Mouse (Mus musculus): ENCODE results near the gene Nup54. TPM values are rescaled to one million over a fixed set of nuclear protein-coding genes. Genes with fewer than 3 reads are reported as not detected.

Nup54 gene
- polyA plus RNA-seq, 1 experiment from 2014 or later = 67.0 TPM

- H3K9me3 ChIP-seq (ENCODE audit: control insufficient read depth, low read length) = no peaks in the 10 kb centered on the region
- H3K36me3 ChIP-seq (ENCODE audit: control insufficient read depth, insufficient read depth, low read length) = no peaks in the 10 kb centered on the region
- no peak overlapping the region for H3K4me2 ChIP-seq (ENCODE audit: low read depth)
- DNase-seq (ENCODE audit: low spot score) = no peak
- no peak overlapping the region for H3K4me3 ChIP-seq (ENCODE audit: low read depth, low read length)
- no peak overlapping the region for H3K9ac ChIP-seq (ENCODE audit: low read length)
- H3K4me1 ChIP-seq (ENCODE audit: control insufficient read depth, insufficient read depth, low read length) = no peaks in the 10 kb centered on the region
- no peak for ATAC-seq (ENCODE audit: insufficient read depth, low FRiP score, low TSS enrichment)
- H3K27me3 ChIP-seq (ENCODE audit: control insufficient read depth, insufficient read depth, low read length) = no peaks in the 10 kb centered on the region
- 50% methylated on average over 5 of the region's 5 CpGs for WGBS
- no peak overlapping the region for H3K27ac ChIP-seq (ENCODE audit: low read depth, low read length)
Observed at GRCm38 (mm10) chr5:92458726-92459125, 23.7 kb upstream of the Nup54 start.

GRCm38 (mm10) chr5:92457410-92457809, 22.4 kb upstream of the Nup54 start:
- H3K4me1 ChIP-seq (ENCODE audit: control insufficient read depth, insufficient read depth, low read length) = no peaks in the 10 kb centered on the region
- no peak overlapping the region for H3K27ac ChIP-seq (ENCODE audit: low read depth, low read length)
- H3K4me3 ChIP-seq (ENCODE audit: low read depth, low read length) = no peak overlapping the region
- H3K4me2 ChIP-seq (ENCODE audit: low read depth) = no peak overlapping the region
- H3K9ac ChIP-seq (ENCODE audit: low read length) = no peak overlapping the region
- WGBS = 83% methylated on average over 2 of the region's 2 CpGs
- DNase-seq (ENCODE audit: low spot score) = no peak
- no peaks in the 10 kb centered on the region for H3K9me3 ChIP-seq (ENCODE audit: control insufficient read depth, low read length)
- H3K36me3 ChIP-seq (ENCODE audit: control insufficient read depth, insufficient read depth, low read length) = no peaks in the 10 kb centered on the region
- no peaks in the 10 kb centered on the region for H3K27me3 ChIP-seq (ENCODE audit: control insufficient read depth, insufficient read depth, low read length)
- ATAC-seq (ENCODE audit: insufficient read depth, low FRiP score, low TSS enrichment) = no peak

GRCm38 (mm10) chr5:92452876-92453275, 17.9 kb upstream of the Nup54 start:
- H3K4me3 ChIP-seq (ENCODE audit: low read depth, low read length) = no peak overlapping the region
- H3K27ac ChIP-seq (ENCODE audit: low read depth, low read length) = no peak overlapping the region
- DNase-seq (ENCODE audit: low spot score) (no peak), ATAC-seq (ENCODE audit: insufficient read depth, low FRiP score, low TSS enrichment) (no peak)
- H3K9me3 ChIP-seq (ENCODE audit: control insufficient read depth, low read length) = no peaks in the 10 kb centered on the region
- no peaks in the 10 kb centered on the region for H3K4me1 ChIP-seq (ENCODE audit: control insufficient read depth, insufficient read depth, low read length)
- WGBS = 91% methylated on average over 5 of the region's 5 CpGs
- no peak overlapping the region for H3K4me2 ChIP-seq (ENCODE audit: low read depth)
- H3K36me3 ChIP-seq (ENCODE audit: control insufficient read depth, insufficient read depth, low read length) = no peaks in the 10 kb centered on the region; the same call in 1 of the 2 replicates
- no peaks in the 10 kb centered on the region for H3K27me3 ChIP-seq (ENCODE audit: control insufficient read depth, insufficient read depth, low read length)
- H3K9ac ChIP-seq (ENCODE audit: low read length) = no peak overlapping the region

- no peak for ATAC-seq (ENCODE audit: insufficient read depth, low FRiP score, low TSS enrichment)
- DNase-seq (ENCODE audit: low spot score) = no peak
- 91% methylated on average over 5 of the region's 5 CpGs for WGBS
- no peaks in the 10 kb centered on the region for H3K27me3 ChIP-seq (ENCODE audit: control insufficient read depth, insufficient read depth, low read length)
- no peaks in the 10 kb centered on the region; the same call in 1 of the 2 replicates for H3K36me3 ChIP-seq (ENCODE audit: control insufficient read depth, insufficient read depth, low read length)
- H3K4me1 ChIP-seq (ENCODE audit: control insufficient read depth, insufficient read depth, low read length) = no peaks in the 10 kb centered on the region
- H3K27ac ChIP-seq (ENCODE audit: low read depth, low read length) = no peak overlapping the region
- H3K4me3 ChIP-seq (ENCODE audit: low read depth, low read length) = no peak overlapping the region
- no peak overlapping the region for H3K9ac ChIP-seq (ENCODE audit: low read length)
- H3K9me3 ChIP-seq (ENCODE audit: control insufficient read depth, low read length) = no peaks in the 10 kb centered on the region
- H3K4me2 ChIP-seq (ENCODE audit: low read depth) = no peak overlapping the region
Observed at GRCm38 (mm10) chr5:92446736-92447135, 11.7 kb upstream of the Nup54 start.

GRCm38 (mm10) chr5:92445016-92445415, 10.0 kb upstream of the Nup54 start:
- Histone ChIP-seq H3K4me2 (ENCODE audit: low read depth) (no peak overlapping the region), H3K36me3 (ENCODE audit: control insufficient read depth, insufficient read depth, low read length) (no peaks in the 10 kb centered on the region; the same call in 1 of the 2 replicates), H3K27me3 (ENCODE audit: control insufficient read depth, insufficient read depth, low read length) (no peaks in the 10 kb centered on the region), H3K4me1 (ENCODE audit: control insufficient read depth, insufficient read depth, low read length) (no peaks in the 10 kb centered on the region), H3K9ac (ENCODE audit: low read length) (no peak overlapping the region), H3K27ac (ENCODE audit: low read depth, low read length) (no peak overlapping the region), H3K9me3 (ENCODE audit: control insufficient read depth, low read length) (no peaks in the 10 kb centered on the region), H3K4me3 (ENCODE audit: low read depth, low read length) (no peak overlapping the region)
- no peak for ATAC-seq (ENCODE audit: insufficient read depth, low FRiP score, low TSS enrichment)
- 94% methylated on average over 2 of the region's 2 CpGs for WGBS
- DNase-seq (ENCODE audit: low spot score) = no peak

- Histone ChIP-seq H3K4me1 (ENCODE audit: control insufficient read depth, insufficient read depth, low read length) (no peaks in the 10 kb centered on the region), H3K36me3 (ENCODE audit: control insufficient read depth, insufficient read depth, low read length) (no peaks in the 10 kb centered on the region), H3K9ac (ENCODE audit: low read length) (no peak overlapping the region), H3K27me3 (ENCODE audit: control insufficient read depth, insufficient read depth, low read length) (no peaks in the 10 kb centered on the region), H3K4me3 (ENCODE audit: low read depth, low read length) (no peak overlapping the region), H3K9me3 (ENCODE audit: control insufficient read depth, low read length) (no peaks in the 10 kb centered on the region), H3K4me2 (ENCODE audit: low read depth) (no peak overlapping the region), H3K27ac (ENCODE audit: low read depth, low read length) (no peak overlapping the region)
- DNase-seq (ENCODE audit: low spot score) (no peak), ATAC-seq (ENCODE audit: insufficient read depth, low FRiP score, low TSS enrichment) (no peak)
- WGBS = 96% methylated on average over 7 of the region's 7 CpGs
Observed at GRCm38 (mm10) chr5:92442914-92443313, 7.9 kb upstream of the Nup54 start.

GRCm38 (mm10) chr5:92441494-92441893, 6.5 kb upstream of the Nup54 start:
- WGBS = 63% methylated on average over 5 of the region's 5 CpGs
- H3K36me3 ChIP-seq (ENCODE audit: control insufficient read depth, insufficient read depth, low read length) = no peaks in the 10 kb centered on the region
- H3K9me3 ChIP-seq (ENCODE audit: control insufficient read depth, low read length) = no peaks in the 10 kb centered on the region

GRCm38 (mm10) chr5:92438540-92438939, 3.5 kb upstream of the Nup54 start:
- H3K27ac ChIP-seq (ENCODE audit: low read depth, low read length) = no peak overlapping the region
- 89% methylated on average over 8 of the region's 8 CpGs for WGBS
- H3K4me1 ChIP-seq (ENCODE audit: control insufficient read depth, insufficient read depth, low read length) = no peaks in the 10 kb centered on the region; the same call in 1 of the 2 replicates
- H3K4me3 ChIP-seq (ENCODE audit: low read depth, low read length) = no peak overlapping the region
- no peaks in the 10 kb centered on the region for H3K36me3 ChIP-seq (ENCODE audit: control insufficient read depth, insufficient read depth, low read length)
- H3K4me2 ChIP-seq (ENCODE audit: low read depth) = no peak overlapping the region
- no peaks in the 10 kb centered on the region for H3K9me3 ChIP-seq (ENCODE audit: control insufficient read depth, low read length)
- ATAC-seq (ENCODE audit: insufficient read depth, low FRiP score, low TSS enrichment) (no peak), DNase-seq (ENCODE audit: low spot score) (no peak)
- no peak overlapping the region for H3K9ac ChIP-seq (ENCODE audit: low read length)
- H3K27me3 ChIP-seq (ENCODE audit: control insufficient read depth, insufficient read depth, low read length) = no peaks in the 10 kb centered on the region

More at GRCm38 (mm10) chr5:92441494-92441893, 6.5 kb upstream of the Nup54 start:
- DNase-seq (ENCODE audit: low spot score) (no peak), ATAC-seq (ENCODE audit: insufficient read depth, low FRiP score, low TSS enrichment) (no peak)
- Histone ChIP-seq H3K4me2 (ENCODE audit: low read depth) (no peak overlapping the region), H3K27ac (ENCODE audit: low read depth, low read length) (no peak overlapping the region), H3K27me3 (ENCODE audit: control insufficient read depth, insufficient read depth, low read length) (no peaks in the 10 kb centered on the region), H3K4me3 (ENCODE audit: low read depth, low read length) (no peak overlapping the region), H3K9ac (ENCODE audit: low read length) (no peak overlapping the region), H3K4me1 (ENCODE audit: control insufficient read depth, insufficient read depth, low read length) (no peaks in the 10 kb centered on the region)

- Histone ChIP-seq H3K27me3 (ENCODE audit: control insufficient read depth, insufficient read depth, low read length) (no peaks in the 10 kb centered on the region), H3K9ac (ENCODE audit: low read length) (peak overlapping the region; percentile 83), H3K4me3 (ENCODE audit: low read depth, low read length) (peak overlapping the region; percentile 74), H3K4me2 (ENCODE audit: low read depth) (peak overlapping the region; percentile 67), H3K27ac (ENCODE audit: low read depth, low read length) (peak overlapping the region; percentile 61; the same call in 1 of the 2 replicates), H3K9me3 (ENCODE audit: control insufficient read depth, low read length) (no peaks in the 10 kb centered on the region), H3K4me1 (ENCODE audit: control insufficient read depth, insufficient read depth, low read length) (no peaks in the 10 kb centered on the region; the same call in 1 of the 2 replicates), H3K36me3 (ENCODE audit: control insufficient read depth, insufficient read depth, low read length) (no peaks in the 10 kb centered on the region)
- peak; percentile 76 for ATAC-seq (ENCODE audit: insufficient read depth, low FRiP score, low TSS enrichment)
- no peak for DNase-seq (ENCODE audit: low spot score)
- WGBS = under 1% methylated on average over 37 of the region's 39 CpGs
Observed at GRCm38 (mm10) chr5:92434571-92434985, 441 bp downstream of the Nup54 start.

All from neural tube, embryonic 11.5 days (tissue).